8 mouse cellular contexts compared by ENCODE assay signal in the genomic region with DNA sequence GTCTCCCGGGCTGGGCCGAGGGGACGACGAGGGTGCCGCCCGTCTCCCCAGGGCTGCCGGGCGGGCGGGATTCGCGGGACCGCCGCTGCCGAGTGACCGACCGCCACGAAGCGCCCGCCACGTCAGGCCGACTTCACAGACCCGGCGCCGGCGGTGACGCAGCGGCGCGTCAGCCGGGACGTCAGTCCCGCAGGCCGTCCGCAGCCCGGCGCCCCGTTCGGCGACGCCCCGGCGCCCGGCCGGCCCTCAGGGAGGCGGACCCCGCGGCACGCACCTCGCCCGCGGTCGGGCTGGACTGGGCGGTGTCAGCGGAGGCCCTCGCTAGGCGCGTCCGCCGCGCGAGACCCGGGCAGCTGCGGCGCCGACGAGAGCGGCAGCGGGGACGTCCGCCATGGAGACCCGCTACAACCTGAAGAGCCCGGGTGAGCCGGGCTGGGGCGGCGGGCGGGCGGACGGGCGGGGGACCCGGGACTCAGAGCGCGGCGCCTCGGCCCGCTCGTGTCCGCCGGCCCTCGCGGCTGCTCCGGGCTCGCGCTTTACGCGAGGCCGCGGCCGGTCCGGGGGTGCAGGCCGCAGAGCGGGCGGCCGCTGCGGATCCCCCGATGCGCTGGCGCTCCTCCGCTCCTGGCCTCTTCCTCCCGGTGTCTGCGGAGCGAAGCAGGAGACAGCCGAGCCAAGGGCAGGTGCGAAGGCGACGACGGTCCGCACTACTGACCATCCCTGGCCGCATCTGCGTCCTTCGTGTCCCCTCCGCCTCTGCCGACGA. TPM values are rescaled to one million over a fixed set of nuclear protein-coding genes. Genes with fewer than 3 reads are reported as not detected.
A peak's percentile ranks its signal among the peaks of the same experiment; 100 is the strongest.
DNase-seq lines count a peak whose midpoint lies in the region; ATAC-seq lines count a peak whose summit lies in the region.

A gene (plus strand): TSS at position 222 of the 766 bp plus-strand sequence.

- peak; percentile 95 to 97 for DNase-seq in adrenal gland, adult (ENCODE audit: inconsistent age in 2 of 2, low spot score in 1 of 2)
- DNase-seq in embryo, embryonic 10.5 days (ENCODE audit: low spot score) = peak; percentile 88
- DNase-seq in gastrocnemius, postnatal 25 days = peak; percentile 95
- peak; percentile 88 for DNase-seq in intestine, embryonic 14.5 days (ENCODE audit: low spot score)
- peak; percentile 81 to 88 for DNase-seq in left cerebral cortex, postnatal 14 days (ENCODE audit: low spot score in 2 of 2)
- peak; percentile 91 for DNase-seq in mesoderm, embryonic 11.5 days (ENCODE audit: low read depth, low spot score)
- DNase-seq in right cerebral cortex, postnatal 36 days (ENCODE audit: low spot score in 2 of 2) = peak; percentile 83 to 84
- peak; percentile 86 for DNase-seq in yolk sac, embryonic 10.5 days (ENCODE audit: low spot score)

- peak within 1 kb of the TSS; percentile 94 for H3K27ac ChIP-seq in intestine, embryonic 14.5 days (ENCODE audit: low read depth)

- H3K4me3 ChIP-seq in intestine, embryonic 14.5 days (ENCODE audit: low read depth, low read length) = peak within 1 kb of the TSS; percentile 84

- H3K9ac ChIP-seq in intestine, embryonic 14.5 days (ENCODE audit: low read length) = peak within 1 kb of the TSS; percentile 93

- H3K27me3 ChIP-seq in intestine, embryonic 14.5 days (replicated peaks; ENCODE audit: control insufficient read depth, insufficient read depth, low read length) = no peaks in the 10 kb centered on the region

- peak within 1 kb of the TSS; percentile 74 for H3K4me2 ChIP-seq in intestine, embryonic 14.5 days (ENCODE audit: low read length)

- H3K9me3 ChIP-seq in intestine, embryonic 14.5 days (ENCODE audit: control insufficient read depth, low read length) = no peaks in the 10 kb centered on the region

- intact Hi-C loops in left cerebral cortex, postnatal 14 days (cut with DNase I) = no loop called here

- peaks cover 22% of the 10 kb centered on the region for H3K4me1 ChIP-seq in intestine, embryonic 14.5 days (replicated peaks; ENCODE audit: control insufficient read depth, insufficient read depth, low read length)

- ATAC-seq in intestine, embryonic 14.5 days (replicated peaks; ENCODE audit: low FRiP score, low TSS enrichment, low read depth) = peak; percentile 99

- under 1% methylated on average over 107 of the region's 123 CpGs for WGBS in intestine, embryonic 14.5 days

- H3K36me3 ChIP-seq in intestine, embryonic 14.5 days (ENCODE audit: control insufficient read depth, insufficient read depth, low read length) = peaks cover 15% of the 10 kb centered on the region

RNA-seq across cellular contexts. Expression of the gene that starts here (rescaled TPM):
- total RNA-seq in gastrocnemius, postnatal 25 days (2021) = 10 to 100 TPM; 42.6 to 45.9 TPM
- 39.7 and 45.2 TPM in 2 replicates for polyA plus RNA-seq in intestine, embryonic 14.5 days (2014; fragmentation: Nextera tagmentation; extraction: Ambion mirVana)
- total RNA-seq in left cerebral cortex, postnatal 14 days (2021) = 100 to 1,000 TPM; 109 to 118 TPM

Comparison
In these comparisons a context has a peak if more than half of its experiments do, and no peak if none do; other contexts are left out.
1. Peak in every context shown above with its lines: DNase-seq, ATAC-seq, H3K4me3 ChIP-seq and H3K27ac ChIP-seq.